Mouse (Mus musculus): ENCODE data around the gene Vmn1r46.
"Not testable (repeated sequence)": the region's sequence is repeated elsewhere in the genome, so short reads cannot be mapped to it uniquely, and the experiment has no call there.

Gene Vmn1r46

DNA sequence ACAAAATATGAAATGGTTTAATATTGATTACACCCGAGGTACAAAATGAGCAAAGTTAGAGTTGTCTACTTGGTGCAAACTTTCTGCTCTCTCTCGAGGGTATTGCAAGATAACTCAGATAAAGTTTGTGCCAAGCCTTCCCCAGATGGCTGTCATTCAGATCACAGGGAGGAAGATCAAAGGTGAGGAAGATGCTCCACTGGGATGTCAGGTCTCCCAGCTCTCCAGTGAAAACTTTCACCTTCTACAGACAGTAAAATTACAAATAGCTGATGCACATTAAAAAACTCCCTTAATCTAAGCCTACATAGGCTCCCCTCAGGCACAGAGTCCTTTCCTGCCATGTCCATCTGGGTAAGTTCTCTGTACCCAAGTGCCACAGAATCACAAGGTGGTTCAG lies at the start of gene Vmn1r46:
Gene Vmn1r46 (plus strand): TSS at position 301 of the 400 bp plus-strand sequence.
- DNase-seq (ENCODE audit: low spot score in 2 of 2): no peak

- not testable (repeated sequence) for DNase-seq (ENCODE audit: low spot score in 2 of 2)
Observed at GRCm38 (mm10) chr6:89940498-89940897, 28.6 kb upstream of the Vmn1r46 start, which contains the start of gene Vmn1r45. Vmn1r45 (minus strand) TSS chr6:89940598.

DNA sequence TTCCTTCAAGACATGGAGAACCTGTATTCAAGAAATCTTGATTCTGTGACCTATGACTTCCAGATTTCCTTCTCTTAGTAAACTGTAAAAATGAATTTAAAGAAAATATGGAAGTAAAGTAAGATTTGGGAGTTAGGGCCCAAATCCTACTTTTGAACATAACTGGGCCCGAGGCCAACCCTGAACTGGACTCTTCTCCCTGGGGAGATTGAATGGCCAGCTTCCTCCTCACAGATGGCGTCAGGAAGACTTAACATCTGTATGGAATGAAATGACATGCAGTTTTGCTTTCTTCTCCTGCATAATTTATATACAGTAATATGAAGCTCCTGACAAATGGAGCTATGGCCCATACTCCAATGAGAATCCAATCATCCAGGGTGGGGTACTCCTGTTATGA lies 28.2 kb upstream of the Vmn1r46 start:
- DNase-seq (ENCODE audit: low spot score in 2 of 2): no peak

- DNase-seq (ENCODE audit: low spot score in 2 of 2): no peak
Observed at GRCm38 (mm10) chr6:89953556-89953955, 15.6 kb upstream of the Vmn1r46 start.

GRCm38 (mm10) chr6:89966341-89966740 lies 2.8 kb upstream of the Vmn1r46 start:
- no peak for DNase-seq (ENCODE audit: low spot score in 2 of 2)

GRCm38 (mm10) chr6:89985989-89986388 lies 16.9 kb downstream of the Vmn1r46 start:
- no peak for DNase-seq (ENCODE audit: low spot score in 2 of 2)

GRCm38 (mm10) chr6:90015847-90016246 lies 46.7 kb downstream of the Vmn1r46 start, which contains the start of gene Vmn1r47:
Vmn1r47 (plus strand) TSS chr6:90016147.
- not testable (repeated sequence) for DNase-seq (ENCODE audit: low spot score in 2 of 2)
